Mouse (Mus musculus): ENCODE measurements around the gene Pex6. TPM values are rescaled to one million over a fixed set of nuclear protein-coding genes. Genes with fewer than 3 reads are reported as not detected.

Gene Pex6
- polyA plus RNA-seq, 1 experiment from 2014 or later = 12.2 TPM

Other genes with a start within 250 kb of the Pex6 start
- gene Ttbk1, start 223.8 kb upstream of the Pex6 start, polyA plus RNA-seq (2015; fragmentation: Nextera tagmentation; extraction: Ambion mirVana) = 0.10 and 0.12 TPM in 2 replicates
- 24.7 and 32.5 TPM in 2 replicates for gene Dnph1, start 214.8 kb upstream of the Pex6 start, polyA plus RNA-seq (2015; fragmentation: Nextera tagmentation; extraction: Ambion mirVana)
- 4.5 and 5.0 TPM in 2 replicates for gene Cul9, start 165.1 kb upstream of the Pex6 start, polyA plus RNA-seq (2015; fragmentation: Nextera tagmentation; extraction: Ambion mirVana)
- gene Srf, start 155.3 kb upstream of the Pex6 start, polyA plus RNA-seq (2015; fragmentation: Nextera tagmentation; extraction: Ambion mirVana) = 11.6 and 13.1 TPM in 2 replicates
- gene Ptk7, start 82.0 kb upstream of the Pex6 start, polyA plus RNA-seq (2015; fragmentation: Nextera tagmentation; extraction: Ambion mirVana) = 49.3 and 52.6 TPM in 2 replicates
- gene Klc4, start 65.4 kb upstream of the Pex6 start, polyA plus RNA-seq (2015; fragmentation: Nextera tagmentation; extraction: Ambion mirVana) = 18.6 and 20.5 TPM in 2 replicates
- 98.0 and 111 TPM in 2 replicates for gene Mrpl2, start 65.2 kb upstream of the Pex6 start, polyA plus RNA-seq (2015; fragmentation: Nextera tagmentation; extraction: Ambion mirVana)
- 41.1 and 41.4 TPM in 2 replicates for gene Cul7, start 61.1 kb upstream of the Pex6 start, polyA plus RNA-seq (2015; fragmentation: Nextera tagmentation; extraction: Ambion mirVana)
- gene Rrp36, start 37.1 kb upstream of the Pex6 start, polyA plus RNA-seq (2015; fragmentation: Nextera tagmentation; extraction: Ambion mirVana) = 37.6 and 40.3 TPM in 2 replicates
- gene Mea1, start 32.7 kb upstream of the Pex6 start, polyA plus RNA-seq (2015; fragmentation: Nextera tagmentation; extraction: Ambion mirVana) = 122 and 142 TPM in 2 replicates
- 136 and 148 TPM in 2 replicates for gene Klhdc3, start 30.5 kb upstream of the Pex6 start, polyA plus RNA-seq (2015; fragmentation: Nextera tagmentation; extraction: Ambion mirVana)
- 54.9 and 57.7 TPM in 2 replicates for gene Ppp2r5d, start 6.4 kb upstream of the Pex6 start, polyA plus RNA-seq (2015; fragmentation: Nextera tagmentation; extraction: Ambion mirVana)
- gene Gnmt, start 17.7 kb downstream of the Pex6 start, polyA plus RNA-seq (2015; fragmentation: Nextera tagmentation; extraction: Ambion mirVana) = 1.5 and 2.0 TPM in 2 replicates
- 47.7 and 52.8 TPM in 2 replicates for gene Cnpy3, start 40.8 kb downstream of the Pex6 start, polyA plus RNA-seq (2015; fragmentation: Nextera tagmentation; extraction: Ambion mirVana)
- 0.23 and 0.44 TPM in 2 replicates for gene Ptcra, start 52.2 kb downstream of the Pex6 start, polyA plus RNA-seq (2015; fragmentation: Nextera tagmentation; extraction: Ambion mirVana)
- gene 2310039H08Rik, start 61.2 kb downstream of the Pex6 start, polyA plus RNA-seq (2015; fragmentation: Nextera tagmentation; extraction: Ambion mirVana) = 48.8 and 56.9 TPM in 2 replicates
- 85.1 and 101 TPM in 2 replicates for gene Rpl7l1, start 71.2 kb downstream of the Pex6 start, polyA plus RNA-seq (2015; fragmentation: Nextera tagmentation; extraction: Ambion mirVana)
- gene Bicral, start 147.0 kb downstream of the Pex6 start, polyA plus RNA-seq (2015; fragmentation: Nextera tagmentation; extraction: Ambion mirVana) = 3.0 and 3.4 TPM in 2 replicates
- gene Tbcc, start 179.2 kb downstream of the Pex6 start, polyA plus RNA-seq (2015; fragmentation: Nextera tagmentation; extraction: Ambion mirVana) = 39.3 and 39.8 TPM in 2 replicates
- not detected in 2 replicates for gene Prph2, start 199.0 kb downstream of the Pex6 start, polyA plus RNA-seq (2015; fragmentation: Nextera tagmentation; extraction: Ambion mirVana)

Measured in heart, embryonic 13.5 days (tissue).